17 mouse cellular contexts compared by ENCODE assay signal in the genomic region with DNA sequence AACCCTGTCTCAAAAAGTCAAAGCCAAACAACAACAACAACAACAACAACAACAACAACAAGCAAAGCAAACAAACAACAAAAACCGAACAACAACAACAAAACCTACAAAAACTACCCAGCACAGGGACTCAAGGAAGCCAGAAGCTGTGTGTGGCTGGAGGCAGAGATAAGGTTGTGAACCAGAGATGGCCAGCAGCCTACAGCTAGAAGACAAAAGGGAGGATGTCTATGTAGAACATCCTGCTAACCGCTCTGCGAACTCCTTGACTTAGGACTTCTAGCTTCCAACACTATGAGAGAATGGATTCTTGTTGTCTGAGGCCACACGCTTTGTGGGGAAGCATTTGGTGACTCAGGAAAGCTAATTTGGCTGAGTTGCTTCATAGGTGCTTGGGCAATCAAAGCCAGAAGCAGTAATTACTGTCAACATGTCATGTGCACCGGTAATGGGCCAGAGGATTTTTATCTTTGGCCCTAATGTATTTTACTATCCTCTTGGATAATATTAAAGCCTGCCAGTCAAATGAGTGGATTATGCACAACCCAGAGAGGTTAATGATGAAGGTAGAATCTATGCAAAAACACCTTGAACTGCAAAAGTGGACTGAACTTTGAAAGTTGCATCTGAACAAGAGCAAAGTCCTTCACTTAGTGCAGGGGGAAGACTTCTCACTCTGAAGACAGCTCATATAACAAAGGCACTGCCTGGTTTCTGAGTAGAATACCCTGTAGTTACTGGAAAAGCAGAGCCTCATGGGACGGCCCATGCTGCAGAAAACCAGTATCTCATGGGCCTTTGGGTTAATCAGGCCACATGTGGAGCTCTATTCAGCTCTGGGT. TPM values are rescaled to one million over a fixed set of nuclear protein-coding genes. Genes with fewer than 3 reads are reported as not detected.
DNase-seq lines count a peak whose midpoint lies in the region; ATAC-seq lines count a peak whose summit lies in the region.
"Had no signal": no experiment of that assay in that cellular context is flagged by ENCODE, and none has a peak within 500 bp of the region (broad histone marks: within the 10 kb centered on the region; RNA-seq: fewer than 3 reads in every experiment).

No protein-coding gene starts in this region.

- no peak overlapping the region for H3K27ac ChIP-seq in kidney, embryonic 14.5 days (ENCODE audit: low read depth, low read length)
- H3K27ac ChIP-seq: forebrain, embryonic 10.5 days; gastrocnemius, adult 2 months; hindbrain, embryonic 10.5 days; limb, embryonic 13.5 days had no signal

- H3K9me3 ChIP-seq in kidney, embryonic 14.5 days (ENCODE audit: control insufficient read depth, low read length): no peaks in the 10 kb centered on the region
- H3K9me3 ChIP-seq: forebrain, embryonic 10.5 days; hindbrain, embryonic 10.5 days; limb, embryonic 13.5 days had no signal

- no peak overlapping the region for H3K9ac ChIP-seq in kidney, embryonic 14.5 days (ENCODE audit: low read depth, low read length)
- H3K9ac ChIP-seq: limb, embryonic 13.5 days had no signal

- DNase-seq in kidney, adult 18-20 months: peak; percentile 8
- peak; percentile 24 for DNase-seq in adrenal gland, postnatal 10 days
- DNase-seq in left cerebral cortex, adult 9 months (ENCODE audit: low spot score in 2 of 2): no peak
- DNase-seq in left cerebral cortex, adult 18-20 months (ENCODE audit: low spot score in 2 of 2): no peak
- no peak for DNase-seq in layer of hippocampus, postnatal 10 days (ENCODE audit: low spot score in 2 of 2)
- DNase-seq: gastrocnemius, adult 2 months; retina, postnatal 1 day; thymus, postnatal 36 days had no signal

- 83% methylated on average over 6 of the region's 6 CpGs for WGBS in kidney, embryonic 14.5 days

- no peak for ATAC-seq in kidney, embryonic 14.5 days (ENCODE audit: low FRiP score, low TSS enrichment)
- peak; percentile 97 for ATAC-seq in granulocyte monocyte progenitor cell, adult 5-6 weeks (replicated peaks; ENCODE audit: poor library complexity, severe bottlenecking)
- ATAC-seq in megakaryocyte, adult 5-6 weeks (ENCODE audit: poor library complexity, severe bottlenecking): peak; percentile 68

- no peaks in the 10 kb centered on the region for H3K36me3 ChIP-seq in kidney, embryonic 14.5 days (ENCODE audit: control insufficient read depth, insufficient read depth, low read length)
- H3K36me3 ChIP-seq: forebrain, embryonic 10.5 days; hindbrain, embryonic 10.5 days; limb, embryonic 13.5 days had no signal

- H3K4me3 ChIP-seq in kidney, embryonic 14.5 days (ENCODE audit: low read length): no peak overlapping the region
- H3K4me3 ChIP-seq: forebrain, embryonic 10.5 days; gastrocnemius, adult 2 months; hindbrain, embryonic 10.5 days; limb, embryonic 13.5 days; megakaryocyte, embryonic 14.5 days had no signal

- H3K4me2 ChIP-seq in kidney, embryonic 14.5 days (replicated peaks; ENCODE audit: low read depth, low read length): no peak overlapping the region
- H3K4me2 ChIP-seq: limb, embryonic 13.5 days had no signal

- H3K27me3 ChIP-seq in kidney, embryonic 14.5 days (ENCODE audit: control insufficient read depth, insufficient read depth, low read length): no peaks in the 10 kb centered on the region
- H3K27me3 ChIP-seq: CH12.LX; limb, embryonic 13.5 days had no signal

- H3K4me1 ChIP-seq in kidney, embryonic 14.5 days (ENCODE audit: control insufficient read depth, insufficient read depth, low read length): no peaks in the 10 kb centered on the region

RNA-seq across cellular contexts. Expression of a gene that starts 45.5 kb away (rescaled TPM):
- polyA plus RNA-seq in kidney, embryonic 14.5 days (2014; fragmentation: Nextera tagmentation; extraction: Ambion mirVana): not detected in 2 replicates
- total RNA-seq in adrenal gland, postnatal 10 days (2021): not detected
- not detected in 2 replicates for total RNA-seq in granulocyte monocyte progenitor cell, adult 5-6 weeks (2014; fragmentation: Nextera tagmentation)
- total RNA-seq in granulocyte monocyte progenitor cell, adult 5-6 weeks (2017): not detected in 2 replicates
- total RNA-seq in megakaryocyte, adult 5-6 weeks (2015): 0.33 TPM in 1 of 2 replicates, not detected in the other
- not detected in 2 replicates for total RNA-seq in megakaryocyte, adult 5-6 weeks (2017)
- not detected for total RNA-seq in left cerebral cortex, adult 18-20 months (2021)
- not detected for total RNA-seq in layer of hippocampus, postnatal 10 days (2021)
- total RNA-seq: CH12.LX; gastrocnemius, adult 2 months had no signal
- polyA plus RNA-seq: forebrain, embryonic 10.5 days; hindbrain, embryonic 10.5 days; limb, embryonic 13.5 days; neural tube, embryonic 11.5 days had no signal

RNA-seq across cellular contexts. Expression of a gene that starts 53.9 kb away (rescaled TPM):
- 0.33 and 0.49 TPM in 2 replicates for polyA plus RNA-seq in kidney, embryonic 14.5 days (2014; fragmentation: Nextera tagmentation; extraction: Ambion mirVana)
- not detected for total RNA-seq in adrenal gland, postnatal 10 days (2021)
- total RNA-seq in granulocyte monocyte progenitor cell, adult 5-6 weeks (2014; fragmentation: Nextera tagmentation): not detected in 2 replicates
- total RNA-seq in granulocyte monocyte progenitor cell, adult 5-6 weeks (2017): 0.05 and 0.30 TPM in 2 replicates
- total RNA-seq in megakaryocyte, adult 5-6 weeks (2015): not detected in 2 replicates
- 0.94 TPM in 1 of 2 replicates, not detected in the other for total RNA-seq in megakaryocyte, adult 5-6 weeks (2017)
- total RNA-seq in left cerebral cortex, adult 18-20 months (2021): not detected
- total RNA-seq in layer of hippocampus, postnatal 10 days (2021): not detected
- total RNA-seq: gastrocnemius, adult 2 months had no signal

Comparison
In these comparisons a context has a peak if more than half of its experiments do, and no peak if none do; other contexts are left out.
1. DNase-seq: peak in kidney, adult 18-20 months (single experiment) and adrenal gland, postnatal 10 days (single experiment); none in left cerebral cortex, adult 9 months (0 of 2), left cerebral cortex, adult 18-20 months (0 of 2) and layer of hippocampus, postnatal 10 days (0 of 2).